ENCODE assay signal across 10 mouse cellular contexts in genomic region chr1:80293307-80293706, GRCm38 (mm10).
"Had no signal": no experiment of that assay in that cellular context is flagged by ENCODE, and none has a peak within 500 bp of the region (broad histone marks: within the 10 kb centered on the region; RNA-seq: fewer than 3 reads in every experiment).

No protein-coding gene starts in this region.

- H3K27ac ChIP-seq: left cerebral cortex, adult 2 months; limb, embryonic 10.5 days; liver, embryonic 14.5 days; midbrain, embryonic 13.5 days had no signal

- H3K4me1 ChIP-seq: limb, embryonic 10.5 days had no signal

- H3K27me3 ChIP-seq: midbrain, embryonic 13.5 days had no signal

- H3K36me3 ChIP-seq: midbrain, embryonic 13.5 days had no signal

- DNase-seq: kidney, postnatal 10 days; lung, adult 2 months; lung, postnatal 36 days; right cerebral cortex, postnatal 14 days; thymus, postnatal 36 days had no signal

- H3K9ac ChIP-seq: liver, embryonic 14.5 days; midbrain, embryonic 13.5 days had no signal

- H3K9me3 ChIP-seq: limb, embryonic 10.5 days; midbrain, embryonic 13.5 days had no signal

- ATAC-seq: lung, postnatal 0 days; midbrain, embryonic 13.5 days had no signal

- H3K4me2 ChIP-seq: midbrain, embryonic 13.5 days had no signal

- H3K4me3 ChIP-seq: left cerebral cortex, adult 2 months; limb, embryonic 10.5 days; midbrain, embryonic 13.5 days had no signal
